Mouse (Mus musculus) hindbrain, embryonic 12.5 days (tissue): ENCODE data around the gene Neurod4. TPM values are rescaled to one million over a fixed set of nuclear protein-coding genes. Genes with fewer than 3 reads are reported as not detected.
"Not testable (repeated sequence)": the region's sequence is repeated elsewhere in the genome, so short reads cannot be mapped to it uniquely, and the experiment has no call there.

ENCODE experiments used
- ATAC-seq: fragments of 200-750 bp; cut with Nextera tagmentation; 2 replicates; pipeline ENCODE4 v1.8.0; 2017; ENCODE audit warnings: moderate TSS enrichment; ENCODE audit not compliant: low FRiP score
- H3K27ac ChIP-seq: fragments of 300-500 bp; sonication (generic); 2 replicates; pipeline ENCODE4 v1.5.1; 2016; ENCODE audit warnings: mild to moderate bottlenecking
- H3K27me3 ChIP-seq: fragments of 300-500 bp; sonication (generic); 2 replicates; pipeline ENCODE4 v1.6.1; 2016; ENCODE audit warnings: mild to moderate bottlenecking
- H3K36me3 ChIP-seq: fragments of 300-500 bp; sonication (generic); 2 replicates; pipeline ENCODE4 v1.6.1; 2016; ENCODE audit warnings: mild to moderate bottlenecking
- H3K4me1 ChIP-seq: fragments of 300-500 bp; sonication (generic); 2 replicates; pipeline ENCODE4 v1.6.1; 2016
- H3K4me2 ChIP-seq: fragments of 300-500 bp; sonication (generic); replicated peaks from 2 replicates; pipeline ENCODE4 v1.6.1; 2016; ENCODE audit warnings: mild to moderate bottlenecking
- H3K4me3 ChIP-seq: fragments of 300-500 bp; sonication (generic); 2 replicates; pipeline ENCODE4 v1.5.1; 2016; ENCODE audit warnings: mild to moderate bottlenecking
- H3K9ac ChIP-seq: fragments of 300-500 bp; sonication (generic); 2 replicates; pipeline ENCODE4 v1.6.1; 2016; ENCODE audit warnings: mild to moderate bottlenecking, moderate library complexity
- H3K9me3 ChIP-seq: fragments of 300-500 bp; sonication (generic); replicated peaks from 2 replicates; pipeline ENCODE4 v1.6.1; 2016; ENCODE audit warnings: mild to moderate bottlenecking
- WGBS: fragments of 180-500 bp; shearing (Covaris S2); methylation state at CpG from one replicate; pipeline ENCODE4 v1.1.7; 2016; 5-methylcytosine and 5-hydroxymethylcytosine counted together
- polyA plus RNA-seq: library from polyadenylated mRNA; unstranded; fragments of >200 nt; fragmentation: Nextera tagmentation; extraction: Ambion mirVana; gene quantifications from 2 replicates; pipeline ENCODE4 v1.2.1, GENCODE M21; 2016

The Neurod4 gene
- 7.8 and 8.6 TPM in 2 replicates for polyA plus RNA-seq

DNA sequence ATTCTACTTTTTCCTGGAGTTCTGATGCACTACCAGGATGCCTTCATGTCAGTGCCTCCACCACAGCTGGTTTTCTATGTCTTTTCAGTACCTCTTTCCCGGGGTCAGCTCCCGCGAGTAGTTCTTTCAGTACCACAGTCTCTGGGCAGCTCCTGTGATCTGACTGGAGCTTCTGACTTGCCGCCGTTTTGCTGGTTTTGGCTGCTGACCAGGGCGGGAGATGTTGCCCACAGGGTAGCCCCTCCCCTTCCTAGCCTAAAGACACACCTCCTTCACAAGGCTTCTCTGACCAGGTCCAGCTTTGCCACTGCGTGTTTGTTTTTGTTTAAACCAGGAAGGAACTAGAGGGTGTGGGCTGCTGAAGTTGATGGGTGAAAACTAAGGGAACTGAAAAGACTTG lies at the start of gene Neurod4:
Gene Neurod4, minus strand, starts transcription at position 175 of the 400 bp plus-strand sequence.
- H3K4me2 ChIP-seq: peak within 1 kb of the TSS; percentile 30
- H3K4me3 ChIP-seq: peak within 1 kb of the TSS; percentile 8
- no peaks in the 10 kb centered on the region for H3K36me3 ChIP-seq
- H3K4me1 ChIP-seq: peaks cover 7% of the 10 kb centered on the region
- no peak within 1 kb of the TSS for H3K9ac ChIP-seq
- 0 out of 2 replicates have a peak, but pooled peaks have one; percentile 17 for ATAC-seq
- no peaks in the 10 kb centered on the region for H3K27me3 ChIP-seq
- no peak within 1 kb of the TSS for H3K27ac ChIP-seq
- WGBS: 2% methylated on average over 7 of the region's 7 CpGs
- H3K9me3 ChIP-seq: no peaks in the 10 kb centered on the region

- no peak for ATAC-seq
- Histone ChIP-seq H3K36me3 (no peaks in the 10 kb centered on the region), H3K4me1 (no peaks in the 10 kb centered on the region), H3K27me3 (no peaks in the 10 kb centered on the region), H3K9me3 (no peaks in the 10 kb centered on the region), H3K9ac (no peak overlapping the region), H3K4me2 (no peak overlapping the region), H3K27ac (no peak overlapping the region), H3K4me3 (no peak overlapping the region)
- 92% methylated on average over 4 of the region's 4 CpGs for WGBS
Observed at GRCm38 (mm10) chr10:130324243-130324642, 44.2 kb upstream of the Neurod4 start.

DNA sequence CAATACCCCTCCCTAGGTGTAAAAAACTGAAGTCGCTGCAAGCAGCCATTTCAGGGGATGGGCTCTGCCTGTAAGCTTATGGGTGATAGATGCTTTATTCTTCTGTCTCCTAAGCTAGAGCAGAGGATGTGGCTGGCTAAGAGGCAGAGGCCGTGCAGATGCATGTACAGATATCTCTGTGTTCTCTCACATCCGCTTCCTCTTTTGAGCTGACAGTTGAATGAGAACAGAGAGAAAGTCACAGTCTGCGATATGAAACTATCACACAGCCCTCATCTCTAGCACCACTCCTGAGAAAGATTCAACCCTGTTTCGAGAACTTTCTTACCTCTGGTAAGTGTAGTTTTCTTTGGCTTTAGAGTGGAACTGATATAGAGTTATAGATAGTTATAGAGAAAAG lies 42.6 kb upstream of the Neurod4 start, which contains the start of gene Tespa1:
Gene Tespa1, plus strand, starts transcription at position 234 of the 400 bp plus-strand sequence.
- Histone ChIP-seq H3K4me2 (no peak within 1 kb of the TSS), H3K4me3 (no peak within 1 kb of the TSS), H3K9ac (no peak within 1 kb of the TSS), H3K27ac (no peak within 1 kb of the TSS), H3K9me3 (no peaks in the 10 kb centered on the region), H3K27me3 (no peaks in the 10 kb centered on the region), H3K4me1 (no peaks in the 10 kb centered on the region), H3K36me3 (no peaks in the 10 kb centered on the region)
- no peak for ATAC-seq
- 85% methylated on average over 5 of the region's 5 CpGs for WGBS

GRCm38 (mm10) chr10:130322062-130322461 lies 42.0 kb upstream of the Neurod4 start:
- ATAC-seq: no peak
- Histone ChIP-seq H3K4me1 (no peaks in the 10 kb centered on the region), H3K36me3 (no peaks in the 10 kb centered on the region), H3K4me2 (no peak overlapping the region), H3K4me3 (no peak overlapping the region), H3K27me3 (no peaks in the 10 kb centered on the region), H3K27ac (no peak overlapping the region), H3K9me3 (no peaks in the 10 kb centered on the region), H3K9ac (no peak overlapping the region)

- H3K9me3 ChIP-seq: no peaks in the 10 kb centered on the region
- H3K4me1 ChIP-seq: no peaks in the 10 kb centered on the region
- no peak overlapping the region for H3K9ac ChIP-seq
- no peaks in the 10 kb centered on the region for H3K36me3 ChIP-seq
- no peak overlapping the region for H3K4me3 ChIP-seq
- H3K4me2 ChIP-seq: no peak overlapping the region
- H3K27me3 ChIP-seq: no peaks in the 10 kb centered on the region
- no peak overlapping the region for H3K27ac ChIP-seq
- whole genome bisulfite sequencing: 88% methylated on average over 2 of the region's 2 CpGs
- no peak for ATAC-seq
Observed at GRCm38 (mm10) chr10:130320715-130321114, 40.7 kb upstream of the Neurod4 start.

DNA sequence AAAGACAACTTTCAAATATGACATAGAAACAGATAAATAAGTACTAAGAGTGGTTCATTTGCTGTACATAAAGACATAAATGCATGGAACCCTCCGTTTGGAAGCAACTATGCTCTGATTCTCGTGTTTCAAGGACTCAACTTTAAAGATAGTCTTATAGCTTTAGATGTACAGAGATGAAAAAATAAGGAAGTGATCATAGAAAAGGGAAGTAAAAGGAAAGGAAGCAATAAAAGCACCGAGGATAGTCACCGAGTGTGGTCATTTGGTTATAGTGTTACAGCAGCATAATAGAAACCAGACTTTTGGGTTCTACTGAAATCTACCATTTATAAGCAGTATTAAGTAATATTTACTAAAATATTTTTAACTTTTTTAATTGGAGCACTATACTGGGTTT lies 38.7 kb upstream of the Neurod4 start:
- ATAC-seq: no peak
- no peak overlapping the region for H3K9ac ChIP-seq
- no peak overlapping the region for H3K27ac ChIP-seq
- H3K9me3 ChIP-seq: no peaks in the 10 kb centered on the region
- no peak overlapping the region for H3K4me2 ChIP-seq
- H3K4me1 ChIP-seq: no peaks in the 10 kb centered on the region
- WGBS: 79% methylated on average over 4 of the region's 4 CpGs
- H3K4me3 ChIP-seq: no peak overlapping the region
- no peaks in the 10 kb centered on the region for H3K36me3 ChIP-seq
- no peaks in the 10 kb centered on the region for H3K27me3 ChIP-seq

GRCm38 (mm10) chr10:130315846-130316245 lies 35.8 kb upstream of the Neurod4 start:
- Histone ChIP-seq H3K4me1 (no peaks in the 10 kb centered on the region), H3K27ac (no peak overlapping the region), H3K27me3 (no peaks in the 10 kb centered on the region), H3K4me3 (no peak overlapping the region), H3K9ac (no peak overlapping the region), H3K36me3 (no peaks in the 10 kb centered on the region), H3K9me3 (no peaks in the 10 kb centered on the region), H3K4me2 (no peak overlapping the region)
- no peak for ATAC-seq

DNA sequence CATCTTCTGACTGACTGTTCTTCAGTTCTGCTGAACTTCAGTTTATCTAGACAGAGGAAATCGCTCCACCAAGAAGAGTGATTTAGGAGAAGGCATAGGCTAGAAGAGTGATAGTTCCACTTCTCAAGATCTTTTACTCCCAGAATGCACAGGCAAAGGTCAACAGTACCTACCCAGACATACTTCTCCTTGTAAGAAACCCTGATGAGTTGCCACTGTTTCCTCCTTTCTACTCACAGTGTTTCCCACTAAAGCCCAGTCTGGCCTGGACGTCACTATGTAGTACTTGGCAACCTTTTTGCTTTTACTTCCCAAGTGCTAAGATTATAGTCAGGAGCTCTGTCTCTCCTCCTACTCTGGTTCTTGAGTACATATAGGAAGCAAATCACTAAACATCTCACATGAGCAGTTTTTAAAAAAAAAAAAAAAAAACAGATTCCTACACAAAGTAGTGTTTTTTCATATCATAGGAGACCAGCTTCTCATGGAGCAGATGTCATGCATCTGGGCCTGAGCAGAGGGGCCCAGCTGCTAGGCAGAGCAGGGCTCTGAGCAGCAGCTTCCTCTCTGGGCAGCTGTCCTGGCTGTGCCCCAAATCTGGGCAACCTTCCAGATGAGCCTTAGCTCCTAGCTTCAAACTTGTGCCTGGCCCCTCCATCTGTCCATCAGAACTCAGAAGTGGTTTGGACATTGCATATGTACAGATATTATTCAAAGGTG lies 34.2 kb upstream of the Neurod4 start:
- no peak overlapping the region for H3K4me3 ChIP-seq
- no peaks in the 10 kb centered on the region for H3K36me3 ChIP-seq
- no peak overlapping the region for H3K9ac ChIP-seq
- H3K4me1 ChIP-seq: no peaks in the 10 kb centered on the region
- peak; percentile 64; the same call in 1 of the 2 replicates for ATAC-seq
- H3K4me2 ChIP-seq: no peak overlapping the region
- no peaks in the 10 kb centered on the region for H3K27me3 ChIP-seq
- WGBS: 78% methylated on average over 2 of the region's 2 CpGs
- H3K9me3 ChIP-seq: no peaks in the 10 kb centered on the region
- H3K27ac ChIP-seq: no peak overlapping the region

GRCm38 (mm10) chr10:130313531-130313930 lies 33.5 kb upstream of the Neurod4 start:
- Histone ChIP-seq H3K9ac (no peak overlapping the region), H3K27ac (no peak overlapping the region), H3K4me2 (no peak overlapping the region), H3K4me3 (no peak overlapping the region), H3K4me1 (no peaks in the 10 kb centered on the region), H3K27me3 (no peaks in the 10 kb centered on the region), H3K9me3 (no peaks in the 10 kb centered on the region), H3K36me3 (no peaks in the 10 kb centered on the region)
- ATAC-seq: no peak; the same call in 1 of the 2 replicates
- 80% methylated on average over 1 of the region's 1 CpGs for WGBS

DNA sequence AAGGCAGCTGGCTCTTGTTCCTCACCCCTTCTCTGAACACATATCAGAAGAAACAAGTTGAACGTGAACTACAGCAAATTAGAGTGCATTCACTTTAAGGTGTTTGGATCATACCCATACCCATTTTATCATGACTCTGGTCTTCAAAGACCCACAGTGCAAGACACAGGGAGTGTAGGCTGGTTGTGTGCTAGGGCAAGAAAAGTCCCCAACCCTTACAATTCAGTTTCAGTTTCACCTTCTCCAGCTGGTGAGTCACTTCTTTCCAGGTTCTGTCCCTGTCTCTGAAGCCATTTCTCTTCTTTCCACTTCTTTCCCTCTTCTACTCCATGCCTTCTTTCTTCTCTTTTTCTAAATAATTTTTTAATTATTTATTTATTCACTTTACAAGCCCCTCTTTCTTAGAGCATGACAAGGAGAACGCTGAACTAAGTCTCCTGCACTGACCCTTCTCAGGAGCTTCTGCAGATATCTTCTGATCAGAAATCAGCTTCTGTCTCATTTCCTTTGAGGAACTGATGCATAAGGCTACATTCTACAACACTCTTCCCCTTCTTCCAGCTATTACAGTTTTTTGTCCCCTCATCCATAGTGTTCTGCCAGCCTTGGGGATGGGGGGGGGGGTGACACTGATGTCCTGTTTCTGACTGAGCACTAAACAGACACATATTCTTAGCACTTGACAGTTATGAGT lies 31.6 kb upstream of the Neurod4 start:
- no peak overlapping the region for H3K27ac ChIP-seq
- 82% methylated on average over 2 of the region's 2 CpGs for WGBS

DNA sequence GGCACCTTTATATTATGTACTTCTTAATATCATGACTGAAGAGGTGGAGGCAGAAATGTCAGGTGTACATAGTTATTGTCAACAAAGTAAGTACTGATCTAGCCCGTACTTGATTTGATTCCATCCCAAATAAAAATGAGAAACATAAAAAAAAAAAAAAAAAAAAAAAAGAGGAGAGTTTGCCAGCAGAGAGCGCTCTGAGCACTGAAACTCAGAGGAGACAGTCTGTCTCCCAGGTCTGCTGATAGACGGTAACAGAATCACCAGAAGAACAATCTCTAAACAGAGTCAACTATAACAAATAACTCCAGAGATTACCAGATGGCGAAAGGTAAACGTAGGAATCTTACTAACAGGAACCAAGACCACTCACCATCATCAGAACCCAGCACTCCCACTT lies 24.1 kb upstream of the Neurod4 start:
- not testable (repeated sequence) for H3K27ac ChIP-seq, H3K4me2 ChIP-seq, H3K9me3 ChIP-seq, H3K9ac ChIP-seq, H3K36me3 ChIP-seq, H3K27me3 ChIP-seq, H3K4me1 ChIP-seq, H3K4me3 ChIP-seq, ATAC-seq
- 88% methylated on average over 5 of the region's 5 CpGs for WGBS

More for the DNA sequence above, 31.6 kb upstream of the Neurod4 start:
- H3K9ac ChIP-seq: no peak overlapping the region
- H3K4me3 ChIP-seq: no peak overlapping the region
- no peak for ATAC-seq
- H3K27me3 ChIP-seq: no peaks in the 10 kb centered on the region
- H3K4me1 ChIP-seq: no peaks in the 10 kb centered on the region
- no peak overlapping the region for H3K4me2 ChIP-seq
- no peaks in the 10 kb centered on the region for H3K9me3 ChIP-seq
- H3K36me3 ChIP-seq: no peaks in the 10 kb centered on the region

- not testable (repeated sequence) for ATAC-seq, H3K9me3 ChIP-seq, H3K4me2 ChIP-seq, H3K27ac ChIP-seq, H3K4me1 ChIP-seq, H3K27me3 ChIP-seq, H3K9ac ChIP-seq, H3K4me3 ChIP-seq, H3K36me3 ChIP-seq
- 20% methylated on average over 4 of the region's 4 CpGs for WGBS
Observed at GRCm38 (mm10) chr10:130298748-130299147, 18.7 kb upstream of the Neurod4 start.
